Mouse (Mus musculus) A20 (cell line): ENCODE data around the gene Znrf2.
A peak's percentile ranks its signal among the peaks of the same experiment; 100 is the strongest.

ENCODE experiments used
- DNase-seq: peaks from one replicate; pipeline ENCODE4 v3.0.0-alpha.2; 2011; ENCODE audit warnings: low read depth, low spot score

Gene Znrf2

DNA sequence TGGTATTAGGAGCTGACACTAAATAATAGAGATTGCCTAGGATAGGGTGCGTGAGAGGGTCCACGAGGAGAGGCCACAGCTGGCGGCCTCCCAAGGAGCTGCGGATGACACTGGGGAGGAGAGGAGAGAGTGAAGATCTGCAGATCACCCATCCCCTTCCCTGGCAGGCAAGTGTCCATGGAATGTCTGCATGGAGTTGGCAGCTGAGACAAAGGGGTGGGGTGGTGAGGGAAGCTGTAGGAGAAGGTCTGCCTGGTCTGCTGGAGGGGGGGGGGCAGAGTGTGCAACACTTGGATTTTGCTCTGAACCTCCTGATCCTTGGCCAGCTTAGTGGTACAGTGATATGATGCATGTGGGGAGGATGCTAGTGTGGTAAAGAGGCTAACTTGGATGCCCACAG lies 98.3 kb downstream of the Znrf2 start:
- DNase-seq = no peak

DNA sequence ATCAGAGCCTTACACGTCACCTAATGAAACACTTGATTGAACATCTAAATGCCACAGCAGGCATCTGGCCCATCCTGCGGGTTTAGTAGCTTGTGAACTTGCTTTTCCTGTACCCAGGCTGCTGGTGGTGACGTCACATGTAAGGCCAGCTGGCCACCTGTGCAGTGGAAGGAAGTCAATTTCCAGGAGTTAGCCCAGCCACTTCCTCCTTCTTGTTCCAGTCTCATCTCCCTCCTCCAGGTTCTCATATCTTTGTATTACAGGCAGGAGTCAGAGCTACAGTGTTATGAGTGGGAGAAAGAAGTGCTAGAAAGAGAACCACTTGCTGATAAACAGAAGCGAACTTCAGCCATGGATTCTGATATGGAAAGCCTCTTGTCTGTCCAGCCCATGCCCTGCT lies 99.4 kb downstream of the Znrf2 start:
- DNase-seq = peak; percentile 12

DNA sequence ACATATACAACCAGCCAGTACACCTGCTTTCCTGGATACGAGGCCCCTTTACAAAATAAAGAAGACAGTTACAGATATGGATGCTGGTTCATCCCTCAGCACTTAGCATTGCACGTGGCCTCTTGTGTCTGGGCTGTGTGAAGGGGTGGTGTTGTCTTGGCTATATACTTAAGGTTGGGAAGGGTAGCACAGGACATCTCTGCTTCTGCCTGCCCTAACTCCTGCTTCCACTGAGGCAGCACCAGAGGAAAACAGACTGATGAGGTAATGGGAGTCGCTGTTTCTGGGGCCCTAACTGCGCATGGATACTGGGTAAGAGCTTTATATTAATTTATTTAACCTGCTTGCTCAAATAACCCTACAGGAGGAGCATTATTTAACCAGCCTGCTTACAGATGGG lies 100.2 kb downstream of the Znrf2 start:
- no peak for DNase-seq

DNA sequence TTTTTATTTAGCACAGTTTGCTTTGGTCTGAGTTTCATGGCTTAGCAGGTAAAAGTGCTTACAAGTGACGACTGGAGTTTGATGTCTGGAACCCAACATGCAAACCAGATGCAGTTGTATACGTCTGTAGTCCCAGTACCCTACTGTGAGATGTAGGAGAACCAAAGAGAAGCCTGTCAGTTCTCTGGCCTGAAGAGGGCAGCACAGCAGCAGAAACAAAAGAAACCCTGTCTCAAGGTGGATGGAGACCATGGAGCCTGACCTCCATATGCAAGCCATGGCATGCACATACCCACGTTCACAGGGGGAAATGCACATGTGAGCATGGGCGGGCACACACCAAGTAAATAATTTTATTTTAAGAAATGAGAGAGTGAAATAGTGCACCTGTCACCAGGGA lies 100.8 kb downstream of the Znrf2 start:
- peak; percentile 60 for DNase-seq

DNA sequence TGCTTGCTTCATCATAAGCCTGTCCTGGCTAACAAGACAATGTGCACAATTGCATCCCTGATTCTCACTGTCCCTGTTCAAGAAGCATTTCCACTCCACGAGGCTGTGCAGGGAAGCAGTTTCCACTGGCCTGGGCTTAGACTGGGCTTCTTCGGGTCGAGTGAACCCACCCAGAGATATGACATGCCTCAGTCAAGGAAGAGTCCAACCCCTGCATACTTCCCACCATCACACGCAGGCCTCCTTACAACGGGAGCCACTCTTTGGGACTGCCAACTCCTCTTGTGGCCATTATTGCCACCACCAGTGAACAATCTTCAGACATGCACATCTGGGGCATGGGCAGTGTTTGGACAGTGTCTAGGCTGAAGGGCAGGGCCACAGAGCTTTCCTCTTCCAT lies 101.8 kb downstream of the Znrf2 start:
- no peak for DNase-seq

DNA sequence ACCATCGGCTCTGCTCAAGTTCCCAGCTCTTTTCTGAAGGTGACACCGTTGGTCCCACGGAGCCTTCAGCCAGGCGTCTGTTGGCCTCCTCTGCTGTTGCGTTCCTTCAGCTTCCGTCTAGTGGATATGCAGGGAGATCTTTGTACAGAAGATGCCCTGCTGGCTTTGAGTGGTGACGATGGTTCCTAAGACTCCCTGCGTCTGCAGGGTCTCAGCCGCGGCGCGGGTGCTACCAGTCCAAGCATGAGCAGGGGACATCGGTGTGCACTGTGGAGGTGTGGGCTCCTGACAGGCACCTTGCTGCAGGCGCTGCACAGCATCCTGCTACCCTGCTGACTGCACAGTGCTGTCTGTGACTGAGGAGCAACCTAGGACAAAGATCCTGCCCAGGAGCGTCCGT lies 107.8 kb downstream of the Znrf2 start:
- no peak for DNase-seq

DNA sequence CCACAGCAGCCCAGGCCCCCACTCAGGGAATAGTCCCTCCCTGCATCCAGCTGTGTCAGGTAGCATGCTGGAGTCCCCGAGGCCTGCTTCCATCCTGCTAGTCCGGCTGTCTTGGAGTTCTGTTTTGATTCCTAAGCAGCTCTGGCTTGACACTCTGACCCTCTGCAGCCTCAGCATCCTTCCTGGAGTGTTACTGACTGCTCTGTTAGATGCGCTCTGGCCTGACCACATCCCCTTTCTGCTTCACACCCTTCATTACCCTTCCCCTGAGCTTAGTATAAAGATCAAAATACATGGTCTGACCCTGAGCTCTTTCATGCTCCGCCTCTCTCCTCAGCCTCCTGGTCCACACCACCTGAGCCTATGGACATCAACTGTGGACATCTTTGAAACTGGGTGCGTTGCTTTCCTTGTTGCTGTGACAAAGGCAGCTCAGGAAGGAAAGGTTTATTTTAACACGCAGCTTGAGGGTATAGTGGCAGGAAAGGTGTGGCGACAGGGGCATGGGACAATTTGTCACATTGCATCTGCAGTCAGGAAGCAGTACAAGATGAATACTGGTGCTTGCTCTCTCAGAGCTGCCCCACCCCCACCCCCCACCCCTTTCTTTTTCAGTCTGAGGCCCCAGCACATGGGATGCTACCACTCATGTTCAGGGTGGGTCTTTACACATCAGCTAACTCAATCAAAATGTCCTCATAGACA lies 109.2 kb downstream of the Znrf2 start:
- no peak for DNase-seq

DNA sequence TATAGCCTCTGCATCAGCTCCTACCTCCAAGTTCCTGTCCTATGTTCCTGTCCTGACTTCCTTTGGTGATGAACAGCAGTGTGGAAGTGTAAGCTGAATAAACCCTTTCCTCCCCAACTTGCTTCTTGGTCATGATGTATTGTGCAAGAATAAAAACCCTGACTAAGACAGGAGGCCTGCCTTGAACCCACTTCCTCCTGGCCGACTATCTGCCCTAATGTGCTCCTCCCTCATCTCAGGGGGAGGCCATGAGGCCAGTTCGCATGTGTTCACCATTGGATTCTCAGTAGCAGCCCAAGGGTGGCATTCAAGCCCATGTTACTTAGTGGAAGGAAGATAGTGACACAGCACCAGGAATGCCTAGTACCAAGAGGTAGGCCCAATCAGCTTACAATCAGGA lies 110.2 kb downstream of the Znrf2 start:
- DNase-seq = no peak

DNA sequence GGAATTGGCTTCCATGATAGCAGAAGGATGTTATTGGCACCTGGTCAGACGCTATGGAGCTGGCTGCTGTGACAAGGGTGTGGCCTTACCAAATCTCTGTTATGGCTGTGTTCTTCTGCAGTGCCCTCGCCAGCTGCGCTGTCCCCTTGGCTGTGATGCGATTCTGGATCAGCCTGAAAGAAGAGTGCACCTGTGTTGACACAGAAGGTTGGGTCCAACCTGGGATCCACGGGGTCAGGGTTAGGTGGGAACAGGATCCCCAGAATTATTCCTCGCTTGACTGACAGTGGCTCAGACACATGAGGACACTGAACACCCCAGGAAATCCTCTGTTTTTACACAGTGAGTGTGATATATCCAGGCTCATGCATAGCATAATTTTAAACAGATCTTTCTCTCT lies 111.2 kb downstream of the Znrf2 start:
- DNase-seq = no peak

DNA sequence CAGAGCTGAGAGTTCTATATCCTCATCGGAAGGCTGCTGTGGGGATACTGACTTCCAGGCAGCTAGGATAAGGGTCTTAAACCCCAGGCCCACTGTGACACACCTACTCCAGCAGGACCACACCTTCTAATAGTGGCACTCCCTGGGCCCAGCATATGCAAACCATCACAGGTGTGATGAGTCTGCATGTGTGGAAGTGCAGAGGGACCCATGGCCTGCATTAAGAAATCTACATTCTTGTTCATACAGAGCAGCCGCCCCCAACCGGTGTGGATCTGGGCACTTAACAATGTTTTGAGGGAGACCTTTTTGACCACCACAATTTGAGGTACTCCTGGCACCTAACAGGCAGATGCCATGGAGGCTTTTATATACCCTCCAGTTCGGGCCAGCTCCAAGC lies 114.9 kb downstream of the Znrf2 start:
- no peak for DNase-seq

DNA sequence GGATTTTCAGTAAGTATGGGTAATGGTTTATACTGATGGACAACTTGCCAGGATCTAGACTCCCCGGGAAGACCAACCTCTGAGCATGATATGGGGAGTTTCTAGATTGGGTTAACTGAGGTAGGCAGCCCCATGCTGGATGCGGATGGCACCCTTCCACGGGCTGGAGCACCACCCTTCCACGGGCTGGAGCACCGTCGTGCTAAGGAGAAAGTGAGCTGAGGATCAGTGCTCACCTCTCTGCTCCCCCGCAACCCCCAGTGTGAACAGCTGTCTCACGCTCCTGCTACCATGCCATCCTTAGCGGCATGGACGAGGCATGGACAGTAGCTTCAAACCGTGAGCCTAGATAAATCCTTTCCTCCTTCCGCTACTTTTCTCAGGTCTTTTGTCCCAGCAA lies 115.8 kb downstream of the Znrf2 start:
- DNase-seq = no peak

DNA sequence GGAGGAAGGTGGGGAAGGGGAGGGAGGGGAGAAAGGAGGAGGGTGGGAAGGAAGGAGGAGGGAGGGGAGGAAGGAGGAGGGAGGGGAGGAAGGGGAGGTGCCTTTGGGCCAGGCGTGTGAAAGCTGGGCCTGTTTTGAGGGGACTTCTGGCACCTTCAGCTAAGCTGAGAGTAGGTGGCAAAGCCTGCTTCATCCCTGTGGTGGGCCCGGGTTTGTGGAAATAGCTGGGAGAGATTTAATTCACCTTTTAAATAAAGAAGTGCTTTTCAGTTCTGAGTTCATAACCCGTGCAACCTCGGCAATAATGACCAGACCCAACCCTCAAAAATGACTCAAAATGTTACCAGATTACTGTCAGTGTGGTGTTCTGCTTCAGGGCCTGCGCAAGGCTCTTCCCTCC lies 116.5 kb downstream of the Znrf2 start:
- no peak for DNase-seq

DNA sequence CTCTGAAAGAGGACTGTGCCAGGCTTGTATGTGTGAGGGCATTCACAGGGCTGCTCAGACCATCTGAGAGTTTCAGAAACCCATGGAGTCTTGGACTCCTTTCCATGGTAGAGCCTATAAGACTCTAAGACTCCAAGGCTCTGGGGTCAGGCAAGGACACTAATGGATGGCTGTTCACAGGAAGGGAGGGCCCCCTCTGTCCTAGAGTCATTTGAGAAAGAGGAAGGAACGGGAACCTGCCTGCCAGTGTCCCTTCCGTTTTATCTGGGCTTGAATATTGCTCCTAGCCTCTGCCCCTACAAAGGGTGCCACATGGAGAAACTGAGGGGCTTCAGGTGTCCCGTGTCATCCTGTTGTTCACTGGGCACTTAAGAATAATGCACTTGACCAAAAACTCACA lies 117.2 kb downstream of the Znrf2 start:
- DNase-seq = no peak

DNA sequence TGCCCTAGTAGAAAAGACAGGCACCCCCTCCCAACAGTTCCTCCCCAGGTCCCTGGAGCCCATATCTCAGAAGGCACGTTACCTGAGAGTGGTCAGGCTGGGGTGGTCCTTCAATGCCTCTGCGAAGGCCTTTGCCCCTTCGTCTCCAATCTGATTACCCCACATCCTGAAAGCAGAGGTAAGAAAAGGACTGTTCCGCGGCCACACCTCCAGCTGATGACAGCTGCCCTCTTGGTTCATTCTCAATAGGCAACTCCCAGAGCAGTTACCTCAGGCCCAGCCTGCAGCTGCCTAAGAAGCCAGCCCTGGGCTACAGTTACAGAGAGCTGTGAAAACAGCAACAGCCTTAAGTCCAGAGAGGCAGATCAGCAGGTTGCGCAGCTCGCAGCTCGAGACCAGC lies 117.6 kb downstream of the Znrf2 start:
- no peak for DNase-seq

DNA sequence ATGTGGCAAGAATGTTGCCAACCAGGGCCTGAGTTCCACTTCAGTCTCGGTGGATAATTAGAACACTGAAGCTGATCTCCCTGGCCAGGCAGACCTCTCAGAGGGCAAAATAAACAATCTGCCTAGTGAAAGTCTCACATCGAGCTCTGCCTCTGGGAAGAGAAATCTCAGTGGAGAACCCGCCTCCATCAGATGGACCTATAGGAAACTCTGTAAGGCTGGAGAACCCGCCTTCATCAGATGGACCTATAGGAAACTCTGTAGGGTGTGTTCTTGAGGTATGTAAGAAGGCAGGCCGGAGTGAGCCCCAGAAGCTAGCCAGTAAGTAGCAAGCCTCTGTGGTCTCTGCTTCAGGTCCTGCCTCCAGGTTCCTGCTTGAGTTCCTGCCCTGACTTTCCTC lies 118.2 kb downstream of the Znrf2 start:
- DNase-seq = no peak

DNA sequence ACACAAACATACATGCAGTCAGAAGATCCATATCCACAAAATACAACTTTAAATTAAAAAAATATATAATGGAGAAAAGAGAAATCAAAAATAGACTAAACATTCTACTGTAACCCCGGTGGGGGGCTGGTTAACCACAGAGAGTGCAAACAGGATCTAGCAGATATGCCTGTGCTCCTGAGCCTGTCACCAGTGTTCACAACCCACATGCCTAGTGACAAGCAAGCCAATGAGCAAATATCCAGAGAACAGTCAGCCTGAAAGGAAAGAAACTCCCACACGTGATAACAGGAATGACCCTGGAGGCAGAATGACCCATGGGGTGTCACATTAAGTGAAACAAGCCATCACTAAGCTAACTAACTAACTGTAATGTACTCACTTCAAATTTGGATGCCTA lies 119.8 kb downstream of the Znrf2 start:
- DNase-seq = no peak

DNA sequence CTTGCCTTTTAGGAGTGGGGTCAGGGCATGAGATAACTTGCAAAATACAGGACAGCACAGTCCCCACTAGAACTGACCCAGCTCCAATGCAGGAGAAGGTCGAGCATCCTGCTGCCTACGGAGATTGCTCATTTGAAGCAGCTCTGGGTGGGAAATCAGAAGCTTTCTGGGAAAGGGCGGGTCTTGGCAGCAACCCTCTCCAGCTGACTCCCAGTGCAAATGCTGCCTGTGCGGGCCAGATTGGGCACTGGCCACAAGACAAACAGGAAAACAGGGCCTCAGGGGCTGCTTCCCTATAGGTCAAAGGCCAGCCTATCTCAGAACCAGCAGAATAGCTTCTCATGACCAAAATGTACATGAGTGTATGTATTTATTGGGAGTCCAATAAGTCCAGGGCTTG lies 122.9 kb downstream of the Znrf2 start:
- no peak for DNase-seq

DNA sequence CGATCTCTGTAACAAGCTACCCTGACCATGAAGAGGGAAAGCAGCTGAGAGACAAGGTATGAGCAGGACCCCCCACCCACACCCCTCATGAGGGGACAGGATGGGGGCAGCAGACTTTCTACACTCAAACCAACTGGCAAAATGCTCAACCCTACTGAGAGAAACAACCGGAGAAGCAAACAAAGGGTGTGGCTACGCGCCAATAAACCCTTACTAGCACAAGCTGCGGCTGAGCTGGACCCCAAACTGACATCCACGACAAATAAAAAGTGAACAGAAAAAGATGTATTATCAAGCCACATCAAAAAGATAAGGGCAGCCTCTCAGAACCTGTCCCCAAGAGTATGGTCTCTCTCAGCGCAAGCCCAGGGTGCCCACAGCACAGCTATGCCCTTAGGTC lies 123.4 kb downstream of the Znrf2 start:
- DNase-seq = no peak

DNA sequence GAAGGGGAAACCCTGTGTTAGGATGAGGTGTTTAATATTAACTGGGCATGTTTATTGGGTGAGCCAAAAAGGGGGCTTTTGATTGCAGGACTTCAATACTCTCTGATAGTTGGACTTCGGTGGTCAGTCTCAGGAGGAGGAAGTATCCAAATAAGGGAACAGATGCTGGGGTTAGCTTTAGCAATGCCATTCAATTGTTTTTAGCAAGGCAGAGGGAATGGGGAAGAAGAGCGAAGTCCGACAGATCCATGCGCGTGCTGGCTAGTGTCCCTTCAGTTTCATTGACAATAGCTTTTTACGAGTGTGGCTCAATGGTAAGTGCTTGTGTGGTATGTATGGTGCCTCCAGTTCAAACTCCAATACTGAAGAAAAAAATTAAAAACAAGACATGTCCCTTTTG lies 124.4 kb downstream of the Znrf2 start:
- no peak for DNase-seq
